Mouse (Mus musculus) forebrain, embryonic 12.5 days (tissue): ENCODE results near the gene Hltf. TPM values are rescaled to one million over a fixed set of nuclear protein-coding genes. Genes with fewer than 3 reads are reported as not detected.
A peak's percentile ranks its signal among the peaks of the same experiment; 100 is the strongest.

ENCODE experiments used
- ATAC-seq: fragments of 200-750 bp; cut with Nextera tagmentation; 2 replicates; pipeline ENCODE4 v1.8.0; 2017; ENCODE audit warnings: moderate TSS enrichment; ENCODE audit not compliant: low FRiP score
- H3K27ac ChIP-seq: fragments of 300-500 bp; sonication (generic); 2 replicates; pipeline ENCODE4 v1.5.1; 2016; ENCODE audit warnings: mild to moderate bottlenecking
- H3K27me3 ChIP-seq: fragments of 300-500 bp; sonication (generic); 2 replicates; pipeline ENCODE4 v1.6.1; 2016; ENCODE audit warnings: mild to moderate bottlenecking
- H3K36me3 ChIP-seq: fragments of 300-500 bp; sonication (generic); replicated peaks from 2 replicates; pipeline ENCODE4 v1.6.1; 2016; ENCODE audit warnings: mild to moderate bottlenecking
- H3K4me1 ChIP-seq: fragments of 300-500 bp; sonication (generic); 2 replicates; pipeline ENCODE4 v1.6.1; 2016
- H3K4me2 ChIP-seq: fragments of 300-500 bp; sonication (generic); 2 replicates; pipeline ENCODE4 v1.6.1; 2016; ENCODE audit warnings: mild to moderate bottlenecking, moderate library complexity
- H3K4me3 ChIP-seq: fragments of 300-500 bp; sonication (generic); replicated peaks from 2 replicates; pipeline ENCODE4 v1.5.1; 2016; ENCODE audit warnings: mild to moderate bottlenecking
- H3K9ac ChIP-seq: fragments of 300-500 bp; sonication (generic); 2 replicates; pipeline ENCODE4 v1.6.1; 2016; ENCODE audit warnings: mild to moderate bottlenecking
- H3K9me3 ChIP-seq: fragments of 300-500 bp; sonication (generic); 2 replicates; pipeline ENCODE4 v1.6.1; 2016
- WGBS: fragments of 180-500 bp; shearing (Covaris S2); methylation state at CpG from one replicate; pipeline ENCODE4 v1.1.7; 2016; 5-methylcytosine and 5-hydroxymethylcytosine counted together
- polyA plus RNA-seq: library from polyadenylated mRNA; unstranded; fragments of >200 nt; fragmentation: Nextera tagmentation; extraction: Ambion mirVana; gene quantifications from 2 replicates; pipeline ENCODE4 v1.2.1, GENCODE M21; 2016

Gene Hltf
- polyA plus RNA-seq, 1 experiment from 2014 or later: 21.9 TPM

- H3K4me3 ChIP-seq: peak within 1 kb of the TSS; percentile 69
- H3K27me3 ChIP-seq: no peaks in the 10 kb centered on the region
- H3K4me1 ChIP-seq: peaks cover 6% of the 10 kb centered on the region
- peak; percentile 93 for ATAC-seq
- H3K36me3 ChIP-seq: no peaks in the 10 kb centered on the region
- H3K9ac ChIP-seq: peak within 1 kb of the TSS; percentile 70
- 0 out of 2 replicates have a peak, but pooled peaks cover 4% of the 10 kb centered on the region for H3K9me3 ChIP-seq
- peak within 1 kb of the TSS; percentile 88 for H3K4me2 ChIP-seq
- no peak within 1 kb of the TSS for H3K27ac ChIP-seq
- 2% methylated on average over 52 of the region's 73 CpGs for WGBS
Observed at GRCm38 (mm10) chr3:20154531-20155367, 97.1 kb downstream of the Hltf start, which contains the start of gene Gyg. Gyg (minus strand) TSS chr3:20155317.

- 0 out of 2 replicates have a peak, but pooled peaks cover 10% of the 10 kb centered on the region for H3K9me3 ChIP-seq
- ATAC-seq: no peak
- no peak overlapping the region for H3K27ac ChIP-seq
- WGBS: 89% methylated on average over 6 of the region's 6 CpGs
- peak overlapping the region; percentile 69; the same call in 1 of the 2 replicates for H3K4me3 ChIP-seq
- no peaks in the 10 kb centered on the region for H3K27me3 ChIP-seq
- H3K36me3 ChIP-seq: no peaks in the 10 kb centered on the region
- H3K4me1 ChIP-seq: peaks cover 6% of the 10 kb centered on the region
- peak overlapping the region; percentile 88 for H3K4me2 ChIP-seq
- H3K9ac ChIP-seq: no peak overlapping the region
Observed at GRCm38 (mm10) chr3:20155476-20155875, 97.9 kb downstream of the Hltf start.

GRCm38 (mm10) chr3:20167487-20167886 lies 109.9 kb downstream of the Hltf start:
- H3K4me3 ChIP-seq: no peak overlapping the region
- no peaks in the 10 kb centered on the region for H3K36me3 ChIP-seq
- no peaks in the 10 kb centered on the region for H3K4me1 ChIP-seq
- no peak overlapping the region for H3K27ac ChIP-seq
- WGBS: 83% methylated on average over 1 of the region's 1 CpGs
- no peak overlapping the region for H3K4me2 ChIP-seq
- no peak for ATAC-seq
- no peak overlapping the region for H3K9ac ChIP-seq
- no peaks in the 10 kb centered on the region for H3K27me3 ChIP-seq
- no peaks in the 10 kb centered on the region for H3K9me3 ChIP-seq

Other genes starting within 250 kb of the Hltf start
- gene Cp, start 100.8 kb upstream of the Hltf start, polyA plus RNA-seq: 1.7 and 4.2 TPM in 2 replicates
- 12.0 and 14.4 TPM in 2 replicates for gene Hps3, start 22.5 kb upstream of the Hltf start, polyA plus RNA-seq
- gene Gyg, start 97.5 kb downstream of the Hltf start, polyA plus RNA-seq: 23.8 and 26.5 TPM in 2 replicates
- 0.40 and 0.56 TPM in 2 replicates for gene Cpa3, start 184.4 kb downstream of the Hltf start, polyA plus RNA-seq
- gene Cpb1, start 217.9 kb downstream of the Hltf start, polyA plus RNA-seq: not detected in 2 replicates